Mouse (Mus musculus) CD8-positive naive resting alpha-beta T cell, adult 2 months (primary cell): ENCODE measurements around the gene Hook2.

Source experiments
- DNase-seq, 2 experiments: peaks; one replicate each; pipeline ENCODE4 v3.0.0; 2022; ENCODE audit warnings: low read depth in 2 of 2, low spot score in 2 of 2

Hook2 gene

GRCm38 (mm10) chr8:84990349-84990748, at the start of gene Hook2:
Hook2 (plus strand) TSS chr8:84990603.
- DNase-seq = peak; percentile 94 to 97

DNA sequence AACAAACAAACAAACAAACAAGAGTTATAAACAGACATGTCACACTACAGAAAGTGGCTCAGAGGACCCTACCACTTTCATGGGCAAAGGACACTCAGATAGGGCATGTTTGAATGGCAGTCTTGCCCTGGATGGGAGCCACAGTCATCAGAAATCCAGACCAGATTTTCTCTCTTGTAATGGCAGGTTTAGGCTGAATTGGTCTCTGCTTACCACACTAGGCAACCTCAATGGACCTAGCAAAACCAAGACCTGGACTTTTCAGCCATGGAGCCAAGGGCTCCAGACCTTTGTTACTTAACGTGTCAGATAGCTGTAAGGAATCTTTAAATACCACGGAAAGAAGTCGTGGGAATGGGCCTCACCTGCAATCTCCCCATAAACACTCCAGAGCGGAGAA, 46.7 kb upstream of the Hook2 start:
- no peak for DNase-seq

GRCm38 (mm10) chr8:84944478-84945160, 45.8 kb upstream of the Hook2 start:
- DNase-seq = peak in 1 of 2 experiments; percentile 28

DNA sequence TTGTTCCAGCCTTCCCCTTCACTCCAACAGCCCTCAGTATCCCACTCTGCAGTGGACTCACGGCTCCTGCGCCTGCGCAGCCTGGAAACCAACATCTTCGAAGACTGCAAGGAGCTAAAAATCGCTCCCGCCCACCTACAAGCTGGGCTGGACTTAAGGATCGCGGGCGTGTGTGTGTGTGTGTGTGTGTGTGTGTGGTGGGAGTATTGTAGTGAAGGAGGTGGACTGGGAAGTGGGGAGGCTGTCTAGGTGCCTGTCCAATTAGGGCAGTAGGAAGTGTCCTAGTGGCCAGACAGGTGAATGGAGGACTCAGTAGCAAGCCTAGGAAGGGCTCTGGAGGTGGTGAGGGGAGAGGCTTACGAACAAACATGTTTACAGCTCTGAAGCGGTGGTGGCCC, 45.2 kb upstream of the Hook2 start:
- no peak for DNase-seq

DNA sequence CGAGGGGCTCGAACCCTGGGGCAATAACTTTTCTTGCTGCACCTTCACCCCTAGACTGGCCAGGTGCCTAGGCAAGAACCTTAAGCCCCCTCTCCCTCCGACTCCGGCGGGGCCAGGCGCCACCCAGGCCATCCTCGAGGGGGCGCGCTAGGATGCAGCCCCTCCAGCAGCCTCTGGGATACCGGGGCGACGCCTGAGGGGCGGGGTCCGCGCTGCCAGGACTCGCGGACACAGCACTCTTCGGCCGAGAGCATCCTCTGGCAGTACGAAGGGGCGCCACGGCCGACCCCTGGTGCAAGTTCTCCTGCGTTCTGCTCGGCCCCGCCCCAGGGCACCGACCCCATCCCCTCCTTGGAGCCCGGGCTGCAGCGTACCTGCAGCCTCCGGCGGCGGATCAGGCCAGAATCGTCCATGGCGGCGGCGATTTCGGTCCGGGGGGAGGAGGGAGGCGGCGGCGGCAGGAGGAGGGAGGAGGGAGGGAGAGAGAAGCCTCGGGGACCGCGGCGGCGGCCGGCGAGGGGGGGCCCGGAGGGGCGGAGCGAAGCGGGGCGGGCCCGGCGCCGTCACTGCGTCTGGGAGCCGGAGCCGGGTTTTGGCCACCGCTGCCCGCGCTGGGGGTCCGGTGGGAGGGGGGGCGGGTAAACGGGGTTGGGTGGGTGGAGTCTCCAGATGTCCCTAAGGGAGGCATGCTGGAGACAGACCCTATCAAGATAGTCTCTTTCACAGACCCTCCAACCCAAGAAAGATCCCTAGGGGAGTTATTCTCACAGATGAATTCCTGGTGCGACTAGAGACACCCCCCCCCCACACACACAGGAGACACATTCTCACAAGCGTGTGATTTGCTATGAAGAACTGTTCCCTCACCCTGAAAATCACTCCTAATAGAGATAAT, 44.5 kb upstream of the Hook2 start:
- peak in 1 of 2 experiments; percentile 41 for DNase-seq

GRCm38 (mm10) chr8:84946528-84947240, 43.7 kb upstream of the Hook2 start, which contains the start of gene Rtbdn:
Rtbdn (plus strand) TSS chr8:84946991.
- DNase-seq = no peak

- DNase-seq = no peak
Observed at GRCm38 (mm10) chr8:84947241-84947545, 43.2 kb upstream of the Hook2 start.

GRCm38 (mm10) chr8:84949753-84950152, 40.6 kb upstream of the Hook2 start:
- DNase-seq = no peak

DNA sequence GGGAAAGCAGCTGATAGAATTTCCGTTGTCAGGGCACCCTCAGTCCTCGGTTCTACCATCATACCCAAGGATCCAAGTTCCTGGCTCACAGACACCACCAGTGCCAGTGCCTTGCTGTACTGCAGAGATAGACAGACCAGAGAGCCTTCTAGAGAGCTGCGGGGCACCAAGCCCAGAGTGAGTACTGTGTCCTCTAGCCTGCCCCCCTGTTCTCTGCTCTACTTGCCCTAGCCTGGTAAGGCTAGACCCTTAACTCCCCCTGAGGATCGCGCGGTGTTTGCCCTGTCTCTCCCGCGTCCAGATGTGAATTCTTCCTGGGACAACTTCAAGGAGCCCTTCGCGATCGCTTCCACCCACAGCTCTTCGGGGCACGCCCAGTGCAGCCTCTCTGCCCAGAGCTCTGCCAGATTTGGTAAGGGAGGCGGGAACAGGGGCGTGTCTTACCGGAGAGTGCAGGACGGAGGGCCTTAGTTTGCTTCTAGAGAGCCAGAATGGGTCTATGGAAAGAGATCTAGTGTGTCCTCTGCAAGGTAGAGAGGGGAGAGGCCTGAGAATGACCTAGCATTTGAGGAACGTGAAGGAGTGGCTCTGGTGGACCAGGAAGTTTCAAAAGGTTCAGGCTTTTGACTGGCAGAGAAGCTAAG, 37.7 kb upstream of the Hook2 start:
- no peak for DNase-seq

GRCm38 (mm10) chr8:84956768-84957167, 33.6 kb upstream of the Hook2 start:
- DNase-seq = peak; percentile 67 to 78

GRCm38 (mm10) chr8:84959811-84960210, 30.6 kb upstream of the Hook2 start:
- no peak for DNase-seq

GRCm38 (mm10) chr8:84963952-84964351, 26.5 kb upstream of the Hook2 start:
- no peak for DNase-seq

DNA sequence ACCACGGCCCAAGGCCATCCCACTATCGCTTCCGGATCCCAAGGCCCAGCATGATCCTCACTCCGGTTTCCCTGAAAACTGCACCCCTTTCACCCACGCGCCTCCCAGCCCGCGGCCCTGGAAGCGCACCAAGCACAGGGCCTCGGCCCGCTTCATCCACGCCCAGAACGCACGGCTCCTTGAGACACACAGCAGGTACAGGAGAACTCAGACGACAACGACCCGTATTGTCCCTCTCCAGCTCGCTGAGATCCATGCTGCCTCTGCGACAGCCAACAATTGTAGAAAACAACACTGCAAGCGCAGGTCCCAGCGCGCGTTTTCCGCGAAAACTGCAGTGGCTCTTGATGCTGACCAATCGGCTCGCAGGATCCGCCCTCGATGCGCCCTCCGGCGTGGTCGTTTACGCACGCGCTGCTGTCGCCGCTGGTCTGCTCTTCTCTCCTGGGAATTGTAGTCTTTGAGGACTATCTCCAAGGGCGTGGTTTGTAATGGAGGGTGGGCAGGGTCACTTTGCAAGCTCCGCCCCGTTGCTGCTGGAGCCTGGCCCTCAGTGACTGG, 24.6 kb upstream of the Hook2 start:
- DNase-seq = peak; percentile 78 to 81

- DNase-seq = no peak
Observed at GRCm38 (mm10) chr8:84966603-84967002, 23.8 kb upstream of the Hook2 start.

DNA sequence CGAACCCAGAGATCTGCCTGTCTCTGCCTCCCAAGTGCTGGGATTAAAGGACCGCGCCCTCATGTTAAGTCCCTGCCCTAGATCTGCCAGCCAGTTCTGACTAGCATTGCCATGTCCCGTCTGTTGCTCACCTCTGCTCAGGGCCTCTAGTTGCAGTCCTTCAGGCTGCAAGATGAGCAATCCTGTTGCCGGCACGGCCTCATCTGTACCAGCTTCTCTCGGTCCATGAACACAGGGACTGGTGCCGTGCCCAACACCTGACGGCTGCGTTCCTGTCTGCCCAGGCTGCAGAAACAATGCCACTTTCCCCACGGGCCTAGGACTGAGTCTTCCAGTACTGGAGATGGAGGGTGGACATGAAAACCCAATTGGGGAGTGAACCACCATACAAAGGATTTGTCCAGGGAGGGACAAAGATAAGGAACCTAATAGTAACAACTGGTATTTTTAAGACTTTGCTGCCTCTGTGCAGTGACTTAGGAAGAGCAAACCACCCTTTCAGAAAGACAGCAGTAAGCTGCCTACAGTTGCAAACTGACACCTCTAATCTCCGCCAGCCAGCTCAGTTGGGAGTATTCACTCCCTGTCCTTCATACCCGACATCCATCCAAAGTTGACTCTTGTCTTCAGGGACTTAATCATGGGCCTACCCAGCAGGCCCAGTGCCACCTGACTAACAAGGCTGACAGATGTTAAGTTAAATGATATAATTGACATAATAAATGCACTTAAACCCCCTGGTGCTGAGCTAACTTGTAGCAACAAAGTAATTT, 22.7 kb upstream of the Hook2 start:
- DNase-seq = no peak

GRCm38 (mm10) chr8:84968650-84969049, 21.8 kb upstream of the Hook2 start:
- no peak for DNase-seq

DNA sequence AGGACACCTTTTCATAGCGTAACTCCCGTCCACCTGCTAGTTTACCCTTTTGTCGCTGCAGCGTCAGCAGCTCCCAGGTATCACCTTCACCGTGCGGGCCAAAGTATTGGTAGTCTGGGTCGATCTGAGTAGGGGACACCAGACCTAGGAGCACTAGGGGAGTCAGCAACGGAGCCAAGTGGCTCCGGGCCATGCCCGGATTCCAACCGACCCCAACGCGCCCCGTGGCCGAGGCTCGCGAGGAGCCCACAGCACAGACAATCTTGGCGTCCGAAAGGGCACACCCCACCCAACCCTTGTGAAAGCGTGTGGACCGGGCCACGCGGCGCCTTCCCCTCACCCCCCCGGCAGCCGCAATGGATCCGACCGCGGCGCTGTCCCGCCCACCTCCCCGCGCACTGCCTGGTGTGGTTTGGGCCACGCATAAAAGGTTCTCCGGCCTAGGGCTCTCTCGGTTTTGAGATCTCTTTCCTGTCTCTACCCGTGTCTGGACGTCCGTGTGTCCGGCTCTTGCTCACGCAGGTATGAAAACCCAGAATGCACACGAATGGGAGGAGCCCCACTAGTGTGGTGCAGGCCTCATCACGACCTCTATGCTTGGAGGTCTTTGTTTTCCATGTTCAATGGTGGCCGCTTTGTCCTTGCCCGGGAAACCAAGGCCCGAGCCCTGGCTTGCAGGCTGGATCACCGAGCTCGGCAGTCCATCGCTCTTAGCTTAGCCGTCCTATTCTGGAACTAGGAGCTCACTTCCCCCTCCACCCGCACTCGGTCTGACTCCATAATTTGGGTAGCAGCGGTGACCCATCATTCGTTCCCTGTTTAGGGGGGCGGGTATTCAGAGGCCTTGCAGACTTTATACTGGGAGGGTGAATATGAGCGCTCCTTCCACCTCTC, 20.9 kb upstream of the Hook2 start, which contains the start of the genes Gm49661, Prdx2 and Rnaseh2a:
Gm49661 (minus strand) TSS at position 193 of the 894 bp plus-strand sequence.
Prdx2 (plus strand) TSS at position 347 of the 894 bp plus-strand sequence.
Rnaseh2a (minus strand) TSS at position 527 of the 894 bp plus-strand sequence.
- DNase-seq = no peak

GRCm38 (mm10) chr8:84970135-84970790, 20.1 kb upstream of the Hook2 start:
- no peak for DNase-seq
